ENCODE assay signal across 8 mouse cellular contexts in genomic region chr6:4505158-4505997, GRCm38 (mm10). TPM values are rescaled to one million over a fixed set of nuclear protein-coding genes. Genes with fewer than 3 reads are reported as not detected.
A peak's percentile ranks its signal among the peaks of the same experiment; 100 is the strongest.
DNase-seq lines count a peak whose midpoint lies in the region; ATAC-seq lines count a peak whose summit lies in the region.

No protein-coding gene starts in this region.

- under 1% methylated on average over 31 of the region's 31 CpGs for WGBS in forebrain, embryonic 13.5 days
- WGBS in limb, embryonic 10.5 days = under 1% methylated on average over 31 of the region's 31 CpGs
- WGBS in midbrain, embryonic 11.5 days = under 1% methylated on average over 31 of the region's 31 CpGs

- intact Hi-C loops in heart, postnatal 25 days (cut with DNase I) = loop anchor here (1.0 kb wide), 1 partner anchor 88 kb away; no protein-coding TSS in a partner anchor
- intact Hi-C loops in left cerebral cortex, postnatal 25 days (cut with DNase I) = no loop called here

- ATAC-seq in forebrain, embryonic 13.5 days = peak; percentile 72
- ATAC-seq in midbrain, embryonic 11.5 days (ENCODE audit: low FRiP score) = peak; percentile 83

- H3K27ac ChIP-seq in forebrain, embryonic 13.5 days = no peak overlapping the region
- H3K27ac ChIP-seq in limb, embryonic 10.5 days = peak overlapping the region; percentile 91
- H3K27ac ChIP-seq in midbrain, embryonic 11.5 days (ENCODE audit: low read depth, low read length) = no peak overlapping the region

- no peaks in the 10 kb centered on the region for H3K9me3 ChIP-seq in forebrain, embryonic 13.5 days (replicated peaks)
- no peaks in the 10 kb centered on the region for H3K9me3 ChIP-seq in limb, embryonic 10.5 days (replicated peaks)
- no peaks in the 10 kb centered on the region for H3K9me3 ChIP-seq in midbrain, embryonic 11.5 days (ENCODE audit: control insufficient read depth, low read length)

- H3K4me1 ChIP-seq in forebrain, embryonic 13.5 days = peaks cover 10% of the 10 kb centered on the region; the same call in 1 of the 2 replicates
- peaks cover 48% of the 10 kb centered on the region for H3K4me1 ChIP-seq in limb, embryonic 10.5 days
- H3K4me1 ChIP-seq in midbrain, embryonic 11.5 days (ENCODE audit: control insufficient read depth, insufficient read depth, low read length) = peaks cover 11% of the 10 kb centered on the region

- peak overlapping the region; percentile 28; the same call in 1 of the 2 replicates for H3K9ac ChIP-seq in forebrain, embryonic 13.5 days
- peak overlapping the region; percentile 52 for H3K9ac ChIP-seq in midbrain, embryonic 11.5 days (ENCODE audit: low read length)

- no peaks in the 10 kb centered on the region for H3K36me3 ChIP-seq in forebrain, embryonic 13.5 days (ENCODE audit: poor library complexity, severe bottlenecking)
- peaks cover 17% of the 10 kb centered on the region for H3K36me3 ChIP-seq in limb, embryonic 10.5 days
- H3K36me3 ChIP-seq in midbrain, embryonic 11.5 days (ENCODE audit: control insufficient read depth, insufficient read depth, low read length) = no peaks in the 10 kb centered on the region

- H3K4me3 ChIP-seq in forebrain, embryonic 13.5 days = peak overlapping the region; percentile 34
- peak overlapping the region; percentile 61 for H3K4me3 ChIP-seq in limb, embryonic 10.5 days
- peak overlapping the region; percentile 36 for H3K4me3 ChIP-seq in midbrain, embryonic 11.5 days (ENCODE audit: low read depth, low read length)

- peak; percentile 4 to 7 for DNase-seq in cerebellum, postnatal 14 days
- DNase-seq in cerebellum, postnatal 4 days (ENCODE audit: low spot score in 2 of 2) = no peak
- DNase-seq in heart, postnatal 25 days (ENCODE audit: low spot score) = peak; percentile 66
- peak; percentile 81 for DNase-seq in limb, embryonic 10.5 days (ENCODE audit: low spot score)
- peak; percentile 92 for DNase-seq in midbrain, embryonic 11.5 days (ENCODE audit: low spot score, missing footprints)
- DNase-seq in urinary bladder, postnatal 14 days (ENCODE audit: low spot score) = peak; percentile 78
- DNase-seq in left cerebral cortex, postnatal 25 days (ENCODE audit: low spot score in 2 of 2) = no peak

- H3K27me3 ChIP-seq in forebrain, embryonic 13.5 days = peaks cover 17% of the 10 kb centered on the region
- no peaks in the 10 kb centered on the region for H3K27me3 ChIP-seq in limb, embryonic 10.5 days (ENCODE audit: low read depth, poor library complexity, severe bottlenecking)
- peaks cover 5% of the 10 kb centered on the region; the same call in 1 of the 2 replicates for H3K27me3 ChIP-seq in midbrain, embryonic 11.5 days (ENCODE audit: control insufficient read depth, insufficient read depth, low read length)

- peak overlapping the region; percentile 72 for H3K4me2 ChIP-seq in forebrain, embryonic 13.5 days
- H3K4me2 ChIP-seq in midbrain, embryonic 11.5 days = peak overlapping the region; percentile 84

RNA-seq across cellular contexts. Expression of gene Col1a2, which starts 0.8 kb away (rescaled TPM):
- polyA plus RNA-seq in forebrain, embryonic 13.5 days (2015; fragmentation: Nextera tagmentation; extraction: Ambion mirVana) = 29.8 and 31.4 TPM in 2 replicates
- total RNA-seq in heart, postnatal 25 days (2021) = 100 to 1,000 TPM; 176 to 187 TPM
- 109 and 248 TPM in 2 replicates for polyA plus RNA-seq in limb, embryonic 10.5 days (2016; fragmentation: Nextera tagmentation; extraction: Ambion mirVana)
- polyA plus RNA-seq in midbrain, embryonic 11.5 days (2014; fragmentation: Nextera tagmentation; extraction: Ambion mirVana) = 142 and 144 TPM in 2 replicates
- total RNA-seq in left cerebral cortex, postnatal 25 days (2021) = 10 to 100 TPM; 26.8 to 32.8 TPM

Comparison
In these comparisons a context has a peak if more than half of its experiments do, and no peak if none do; other contexts are left out.
1. DNase-seq: peak in cerebellum, postnatal 14 days (2 of 2), heart, postnatal 25 days (single experiment), limb, embryonic 10.5 days (single experiment), midbrain, embryonic 11.5 days (single experiment) and urinary bladder, postnatal 14 days (single experiment); none in cerebellum, postnatal 4 days (0 of 2) and left cerebral cortex, postnatal 25 days (0 of 2).
2. Peak in every context shown above with its lines, with median percentiles within 50 percentile points of each other: H3K4me3 ChIP-seq.